ENCODE assay signal across 19 mouse cellular contexts in genomic region chr11:102365699-102366098, GRCm38 (mm10). TPM values are rescaled to one million over a fixed set of nuclear protein-coding genes. Genes with fewer than 3 reads are reported as not detected.
DNase-seq lines count a peak whose midpoint lies in the region; ATAC-seq lines count a peak whose summit lies in the region.
"Had no signal": no experiment of that assay in that cellular context is flagged by ENCODE, and none has a peak within 500 bp of the region (broad histone marks: within the 10 kb centered on the region; RNA-seq: fewer than 3 reads in every experiment).

No protein-coding gene starts in this region.

- H3K9me3 ChIP-seq in forebrain, embryonic 10.5 days: no peaks in the 10 kb centered on the region
- H3K9me3 ChIP-seq in forebrain, embryonic 15.5 days: no peaks in the 10 kb centered on the region
- H3K9me3 ChIP-seq in midbrain, embryonic 11.5 days (ENCODE audit: control insufficient read depth, low read length): no peaks in the 10 kb centered on the region
- H3K9me3 ChIP-seq in midbrain, embryonic 14.5 days (ENCODE audit: control insufficient read depth, low read length): no peaks in the 10 kb centered on the region
- H3K9me3 ChIP-seq: limb, embryonic 15.5 days; neural tube, embryonic 15.5 days had no signal

- 40% methylated on average over 4 of the region's 4 CpGs for WGBS in forebrain, embryonic 10.5 days
- 59% methylated on average over 4 of the region's 4 CpGs for WGBS in forebrain, embryonic 15.5 days
- 56% methylated on average over 4 of the region's 4 CpGs for WGBS in midbrain, embryonic 11.5 days
- WGBS in midbrain, embryonic 14.5 days: 57% methylated on average over 4 of the region's 4 CpGs

- H3K36me3 ChIP-seq in forebrain, embryonic 10.5 days (replicated peaks): no peaks in the 10 kb centered on the region
- H3K36me3 ChIP-seq in forebrain, embryonic 15.5 days: no peaks in the 10 kb centered on the region
- H3K36me3 ChIP-seq in midbrain, embryonic 11.5 days (ENCODE audit: control insufficient read depth, insufficient read depth, low read length): no peaks in the 10 kb centered on the region
- no peaks in the 10 kb centered on the region for H3K36me3 ChIP-seq in midbrain, embryonic 14.5 days (ENCODE audit: control insufficient read depth, insufficient read depth, low read length)
- H3K36me3 ChIP-seq: limb, embryonic 15.5 days; neural tube, embryonic 15.5 days had no signal

- no peak overlapping the region for H3K4me2 ChIP-seq in forebrain, embryonic 15.5 days (replicated peaks)
- no peak overlapping the region for H3K4me2 ChIP-seq in midbrain, embryonic 11.5 days
- H3K4me2 ChIP-seq in midbrain, embryonic 14.5 days (ENCODE audit: low read length): no peak overlapping the region
- H3K4me2 ChIP-seq: limb, embryonic 15.5 days; neural tube, embryonic 15.5 days had no signal

- H3K4me3 ChIP-seq in forebrain, embryonic 10.5 days: no peak overlapping the region
- no peak overlapping the region for H3K4me3 ChIP-seq in forebrain, embryonic 15.5 days
- H3K4me3 ChIP-seq in midbrain, embryonic 11.5 days (ENCODE audit: low read depth, low read length): no peak overlapping the region
- no peak overlapping the region for H3K4me3 ChIP-seq in midbrain, embryonic 14.5 days (replicated peaks; ENCODE audit: low read depth, low read length)
- H3K4me3 ChIP-seq: gastrocnemius, adult 2 months; limb, embryonic 15.5 days; myocyte; neural tube, embryonic 15.5 days had no signal

- H3K9ac ChIP-seq in forebrain, embryonic 15.5 days (replicated peaks): no peak overlapping the region
- no peak overlapping the region for H3K9ac ChIP-seq in midbrain, embryonic 11.5 days (ENCODE audit: low read length)
- H3K9ac ChIP-seq in midbrain, embryonic 14.5 days (replicated peaks; ENCODE audit: low read length): no peak overlapping the region
- H3K9ac ChIP-seq: limb, embryonic 15.5 days; neural tube, embryonic 15.5 days had no signal

- peaks cover 9% of the 10 kb centered on the region for H3K4me1 ChIP-seq in forebrain, embryonic 10.5 days
- H3K4me1 ChIP-seq in forebrain, embryonic 15.5 days: no peaks in the 10 kb centered on the region
- no peaks in the 10 kb centered on the region for H3K4me1 ChIP-seq in midbrain, embryonic 11.5 days (ENCODE audit: control insufficient read depth, insufficient read depth, low read length)
- no peaks in the 10 kb centered on the region for H3K4me1 ChIP-seq in midbrain, embryonic 14.5 days (ENCODE audit: control insufficient read depth, insufficient read depth, low read length)
- H3K4me1 ChIP-seq: limb, embryonic 15.5 days; neural tube, embryonic 15.5 days had no signal

- no peak for ATAC-seq in forebrain, embryonic 15.5 days (replicated peaks)
- ATAC-seq in midbrain, embryonic 11.5 days (ENCODE audit: low FRiP score): no peak
- ATAC-seq in midbrain, embryonic 14.5 days (ENCODE audit: low FRiP score, low TSS enrichment): no peak
- ATAC-seq: CD4-positive, CD25-positive, alpha-beta regulatory T cell, adult 4 months had no signal

- peak overlapping the region; percentile 52 for H3K27ac ChIP-seq in forebrain, embryonic 10.5 days
- no peak overlapping the region for H3K27ac ChIP-seq in forebrain, embryonic 15.5 days (replicated peaks)
- H3K27ac ChIP-seq in midbrain, embryonic 11.5 days (ENCODE audit: low read depth, low read length): peak overlapping the region; percentile 12; the same call in 1 of the 2 replicates
- H3K27ac ChIP-seq in midbrain, embryonic 14.5 days (replicated peaks; ENCODE audit: low read depth, low read length): no peak overlapping the region
- H3K27ac ChIP-seq: gastrocnemius, adult 2 months; limb, embryonic 15.5 days; neural tube, embryonic 15.5 days had no signal

- H3K27me3 ChIP-seq in forebrain, embryonic 10.5 days (ENCODE audit: poor library complexity, severe bottlenecking): 0 out of 2 replicates have a peak, but pooled peaks cover 7% of the 10 kb centered on the region
- H3K27me3 ChIP-seq in forebrain, embryonic 15.5 days: no peaks in the 10 kb centered on the region
- H3K27me3 ChIP-seq in midbrain, embryonic 11.5 days (ENCODE audit: control insufficient read depth, insufficient read depth, low read length): no peaks in the 10 kb centered on the region
- H3K27me3 ChIP-seq in midbrain, embryonic 14.5 days (ENCODE audit: control insufficient read depth, insufficient read depth, low read length): no peaks in the 10 kb centered on the region
- H3K27me3 ChIP-seq: limb, embryonic 15.5 days; neural tube, embryonic 15.5 days had no signal

- DNase-seq in forebrain, embryonic 10.5 days (ENCODE audit: extremely low spot score, low spot score): no peak
- DNase-seq in midbrain, embryonic 11.5 days (ENCODE audit: low spot score, missing footprints): no peak
- DNase-seq in midbrain, embryonic 14.5 days: no peak
- DNase-seq in liver (peak; percentile 74), MN1 (ENCODE audit: low spot score) (no peak)
- DNase-seq in spleen, postnatal 4 days (ENCODE audit: low spot score in 2 of 2): peak; percentile 55 to 81
- no peak for DNase-seq in yolk sac, embryonic 10.5 days (ENCODE audit: low spot score)
- DNase-seq: cerebellum, postnatal 25 days; gastrocnemius, adult 2 months; heart, adult 18-20 months; heart, postnatal 4 days; kidney, adult 18-20 months; kidney, postnatal 4 days; lung, postnatal 36 days had no signal

RNA-seq across cellular contexts. Expression of gene Slc4a1, which starts 0.3 kb away (rescaled TPM):
- polyA plus RNA-seq in forebrain, embryonic 10.5 days (2016; fragmentation: Nextera tagmentation; extraction: Ambion mirVana): 37.4 and 52.1 TPM in 2 replicates
- polyA plus RNA-seq in forebrain, embryonic 15.5 days (2015; fragmentation: Nextera tagmentation; extraction: Ambion mirVana): 1.9 and 2.6 TPM in 2 replicates
- polyA plus RNA-seq in midbrain, embryonic 11.5 days (2014; fragmentation: Nextera tagmentation; extraction: Ambion mirVana): 30.6 and 31.3 TPM in 2 replicates
- 0.51 and 2.3 TPM in 2 replicates for polyA plus RNA-seq in midbrain, embryonic 14.5 days (2014; fragmentation: Nextera tagmentation; extraction: Ambion mirVana)
- polyA plus RNA-seq: CD4-positive, CD25-positive, alpha-beta regulatory T cell, adult 4 months; myocyte had no signal

RNA-seq across cellular contexts. Expression of gene Rundc3a, which starts 27.5 kb away (rescaled TPM):
- 10.5 and 13.5 TPM in 2 replicates for polyA plus RNA-seq in forebrain, embryonic 10.5 days (2016; fragmentation: Nextera tagmentation; extraction: Ambion mirVana)
- polyA plus RNA-seq in forebrain, embryonic 15.5 days (2015; fragmentation: Nextera tagmentation; extraction: Ambion mirVana): 149 and 150 TPM in 2 replicates
- polyA plus RNA-seq in midbrain, embryonic 11.5 days (2014; fragmentation: Nextera tagmentation; extraction: Ambion mirVana): 42.0 and 43.0 TPM in 2 replicates
- polyA plus RNA-seq in midbrain, embryonic 14.5 days (2014; fragmentation: Nextera tagmentation; extraction: Ambion mirVana): 113 and 165 TPM in 2 replicates

RNA-seq across cellular contexts. Expression of gene Slc25a39, which starts 42.0 kb away (rescaled TPM):
- 255 and 262 TPM in 2 replicates for polyA plus RNA-seq in forebrain, embryonic 10.5 days (2016; fragmentation: Nextera tagmentation; extraction: Ambion mirVana)
- 144 TPM in 2 replicates for polyA plus RNA-seq in forebrain, embryonic 15.5 days (2015; fragmentation: Nextera tagmentation; extraction: Ambion mirVana)
- polyA plus RNA-seq in midbrain, embryonic 11.5 days (2014; fragmentation: Nextera tagmentation; extraction: Ambion mirVana): 167 and 193 TPM in 2 replicates
- polyA plus RNA-seq in midbrain, embryonic 14.5 days (2014; fragmentation: Nextera tagmentation; extraction: Ambion mirVana): 132 and 144 TPM in 2 replicates

RNA-seq across cellular contexts. Expression of gene Ubtf, which starts 46.2 kb away (rescaled TPM):
- 95.5 and 98.7 TPM in 2 replicates for polyA plus RNA-seq in forebrain, embryonic 10.5 days (2016; fragmentation: Nextera tagmentation; extraction: Ambion mirVana)
- 105 and 107 TPM in 2 replicates for polyA plus RNA-seq in forebrain, embryonic 15.5 days (2015; fragmentation: Nextera tagmentation; extraction: Ambion mirVana)
- polyA plus RNA-seq in midbrain, embryonic 11.5 days (2014; fragmentation: Nextera tagmentation; extraction: Ambion mirVana): 84.7 and 86.1 TPM in 2 replicates
- polyA plus RNA-seq in midbrain, embryonic 14.5 days (2014; fragmentation: Nextera tagmentation; extraction: Ambion mirVana): 77.6 and 84.4 TPM in 2 replicates

Comparison
In these comparisons a context has a peak if more than half of its experiments do, and no peak if none do; other contexts are left out.
1. H3K27ac ChIP-seq: peak in forebrain, embryonic 10.5 days (single experiment) and midbrain, embryonic 11.5 days (single experiment); none in forebrain, embryonic 15.5 days (single experiment) and midbrain, embryonic 14.5 days (single experiment).
2. DNase-seq: peak in liver (single experiment) and spleen, postnatal 4 days (2 of 2); none in forebrain, embryonic 10.5 days (single experiment), midbrain, embryonic 11.5 days (single experiment), midbrain, embryonic 14.5 days (single experiment), MN1 (single experiment) and yolk sac, embryonic 10.5 days (single experiment).